Mouse (Mus musculus) erythroblast, embryonic 14.5 days (primary cell): Measurements from ENCODE around the gene Plekhg3.

Experiments used
- GATA1 ChIP-seq: IDR thresholded peaks from 2 replicates; pipeline ENCODE4 v1.6.1; 2012; ENCODE audit warnings: low read length, inconsistent platforms, mixed read lengths
- TAL1 ChIP-seq: IDR thresholded peaks from 3 replicates; pipeline ENCODE4 v1.6.1; 2012; ENCODE audit warnings: low read length, inconsistent platforms, mixed read lengths

- TF ChIP-seq GATA1 (no peak), TAL1 (no peak)
Observed at GRCm38 (mm10) chr12:76623374-76623773, 92.7 kb downstream of the Plekhg3 start.
